Mouse (Mus musculus): ENCODE results near the gene Olfr646.

Olfr646 gene

DNA sequence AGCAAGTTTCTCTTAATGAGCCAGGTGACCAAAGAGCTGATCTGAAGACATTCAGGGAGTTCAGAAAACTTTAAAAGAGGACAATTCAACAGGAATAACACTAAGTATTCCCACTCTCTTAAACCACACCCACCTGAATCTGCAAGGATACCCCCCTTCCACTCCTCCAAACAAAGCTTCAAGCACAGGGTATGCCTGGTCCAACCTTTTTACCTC is at the start of gene Olfr646:
Gene Olfr646 (plus strand): TSS at position 117 of the 216 bp plus-strand sequence.
- DNase-seq (ENCODE audit: low spot score in 2 of 2), result no peak

- DNase-seq (ENCODE audit: low spot score in 2 of 2), result no peak
Observed at GRCm38 (mm10) chr7:104059215-104059614, 45.5 kb upstream of the Olfr646 start.

DNA sequence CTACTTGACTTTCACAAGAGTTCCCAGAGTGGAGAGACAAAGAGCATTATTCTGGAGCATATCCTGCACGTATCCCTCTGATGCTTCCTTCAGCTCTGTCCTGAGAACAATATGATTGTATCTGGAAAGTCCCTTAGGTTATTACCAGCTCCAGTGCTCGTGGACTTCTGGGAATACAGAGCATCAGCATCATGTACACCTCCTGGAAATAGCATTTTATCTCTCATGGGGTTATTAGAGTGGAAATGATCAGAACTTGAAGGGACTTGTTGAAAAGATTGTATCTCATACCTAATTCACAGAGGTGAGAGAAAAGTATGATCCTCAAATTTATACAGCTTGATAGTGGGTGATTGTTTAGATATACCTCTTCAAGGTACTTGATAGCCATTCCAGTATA is 43.3 kb upstream of the Olfr646 start, which contains the start of gene 4930516K23Rik:
Gene 4930516K23Rik (minus strand): TSS at position 101 of the 400 bp plus-strand sequence.
- DNase-seq (ENCODE audit: low spot score in 2 of 2), result no peak

- DNase-seq (ENCODE audit: low spot score in 2 of 2), result no peak
Observed at GRCm38 (mm10) chr7:104071769-104072168, 32.9 kb upstream of the Olfr646 start, which contains the start of gene Olfr644. Gene Olfr644, minus strand, starts transcription at chr7:104071869.

- DNase-seq (ENCODE audit: low spot score in 2 of 2), result no peak
Observed at GRCm38 (mm10) chr7:104085365-104085764, 19.3 kb upstream of the Olfr646 start, which contains the start of gene Olfr645. Gene Olfr645, minus strand, starts transcription at chr7:104085465.

- no peak for DNase-seq (ENCODE audit: low spot score in 2 of 2)
Observed at GRCm38 (mm10) chr7:104103913-104104756, 538 bp upstream of the Olfr646 start.

- DNase-seq (ENCODE audit: low spot score in 2 of 2), result no peak
Observed at GRCm38 (mm10) chr7:104129726-104130125, 25.1 kb downstream of the Olfr646 start, which contains the start of gene Ubqln5. Gene Ubqln5, minus strand, starts transcription at chr7:104129826.

GRCm38 (mm10) chr7:104137305-104137704 is 32.6 kb downstream of the Olfr646 start, which contains the start of gene Olfr643:
Gene Olfr643, minus strand, starts transcription at chr7:104137405.
- no peak for DNase-seq (ENCODE audit: low spot score in 2 of 2)

DNA sequence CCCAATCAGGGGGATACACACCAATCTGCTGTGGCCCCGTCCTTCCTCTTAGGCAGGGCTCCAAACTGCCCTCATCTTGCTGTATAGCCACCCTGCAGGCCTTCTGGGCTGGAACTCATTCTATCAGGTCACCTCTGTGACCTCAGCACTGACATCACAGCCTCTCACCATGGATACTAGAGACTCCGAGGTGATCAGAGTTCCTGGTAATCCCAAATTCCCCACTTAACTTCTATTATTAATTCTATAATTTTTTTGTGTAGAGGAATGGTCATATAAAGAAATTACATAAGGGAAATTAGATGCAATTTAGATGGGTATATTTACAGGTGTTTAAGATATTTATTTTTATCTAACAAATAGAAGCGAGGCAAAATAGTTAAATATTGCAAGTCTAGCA is 38.5 kb downstream of the Olfr646 start, which contains the start of gene Ubqln3:
Gene Ubqln3 (minus strand): TSS at position 101 of the 400 bp plus-strand sequence.
- DNase-seq (ENCODE audit: low spot score in 2 of 2), result no peak

- no peak for DNase-seq (ENCODE audit: low spot score in 2 of 2)
Observed at GRCm38 (mm10) chr7:104150456-104150855, 45.8 kb downstream of the Olfr646 start, which contains the start of gene Ubqlnl. Gene Ubqlnl, minus strand, starts transcription at chr7:104150556.
